Mouse (Mus musculus): ENCODE measurements around the gene Hist1h2ag. TPM values are rescaled to one million over a fixed set of nuclear protein-coding genes. Genes with fewer than 3 reads are reported as not detected.
"Not testable (repeated sequence)": the region's sequence is repeated elsewhere in the genome, so short reads cannot be mapped to it uniquely, and the experiment has no call there.

The Hist1h2ag gene
- 100 to 1,000 TPM; 373 to 414 TPM for total RNA-seq (2021)
- long read RNA-seq, experiment 1, partial matches to known transcripts: 0 of 1 reads
- long read RNA-seq, experiment 1, other reads (novel, unspliced or antisense): 0 of 1 reads
- long read RNA-seq, experiment 2, partial matches to known transcripts: 0 of 2 reads
- long read RNA-seq, experiment 2, other reads (novel, unspliced or antisense): 0 of 2 reads

DNA sequence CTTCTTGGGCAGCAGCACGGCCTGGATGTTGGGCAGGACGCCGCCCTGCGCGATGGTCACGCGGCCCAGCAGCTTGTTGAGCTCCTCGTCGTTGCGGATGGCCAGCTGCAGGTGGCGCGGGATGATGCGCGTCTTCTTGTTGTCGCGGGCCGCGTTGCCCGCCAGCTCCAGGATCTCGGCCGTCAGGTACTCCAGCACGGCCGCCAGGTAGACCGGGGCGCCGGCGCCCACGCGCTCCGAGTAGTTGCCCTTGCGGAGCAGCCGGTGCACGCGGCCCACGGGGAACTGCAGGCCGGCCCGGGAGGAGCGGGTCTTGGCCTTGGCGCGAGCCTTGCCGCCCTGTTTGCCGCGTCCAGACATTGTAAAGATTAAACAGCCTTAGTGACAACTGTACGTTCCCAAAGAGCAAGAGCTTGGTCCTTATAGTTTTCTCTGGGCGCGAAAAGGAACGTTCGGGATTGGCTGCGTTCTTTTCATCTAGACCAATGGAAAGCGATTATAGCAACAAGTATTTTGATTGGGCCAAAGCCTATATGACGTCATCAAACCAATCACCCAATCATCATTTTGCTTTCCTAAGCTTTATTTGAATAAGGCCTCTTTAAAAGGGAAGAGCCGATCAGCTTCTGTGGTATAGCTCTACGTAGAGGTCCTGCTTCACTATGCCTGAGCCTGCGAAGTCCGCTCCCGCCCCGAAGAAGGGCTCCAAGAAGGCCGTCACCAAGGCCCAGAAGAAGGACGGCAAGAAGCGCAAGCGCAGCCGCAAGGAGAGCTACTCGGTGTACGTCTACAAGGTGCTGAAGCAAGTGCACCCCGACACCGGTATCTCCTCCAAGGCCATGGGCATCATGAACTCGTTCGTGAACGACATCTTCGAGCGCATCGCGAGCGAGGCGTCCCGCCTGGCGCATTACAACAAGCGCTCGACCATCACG, at the start of gene Hist1h2ag, which contains the start of gene Hist1h2bj:
Hist1h2ag (minus strand) TSS at position 377 of the 935 bp plus-strand sequence.
Hist1h2bj (plus strand) TSS at position 647 of the 935 bp plus-strand sequence.
- peak; percentile 53 to 73 for DNase-seq (ENCODE audit: low spot score in 2 of 2)

DNA sequence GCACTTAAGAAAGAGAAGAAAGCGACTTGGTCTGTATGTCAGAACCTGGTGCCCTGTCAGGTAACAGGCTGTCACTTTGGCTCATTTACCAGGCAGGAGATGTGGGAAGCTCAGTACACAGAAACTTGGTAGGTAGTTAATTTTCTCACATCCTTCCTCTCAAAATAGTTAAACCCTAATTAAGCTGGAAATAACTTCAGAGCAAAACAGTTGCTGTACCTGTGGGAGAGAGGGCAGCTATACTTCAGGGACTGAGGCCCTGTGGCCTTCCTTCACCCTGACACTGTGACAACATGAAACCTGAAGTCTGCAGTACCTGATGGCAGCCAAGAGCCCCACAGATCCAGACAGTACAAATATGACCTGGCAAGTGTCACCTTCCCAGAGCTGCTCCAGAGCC, 41.4 kb upstream of the Hist1h2ag start, which contains the start of gene Vmn1r188:
Vmn1r188 (plus strand) TSS at position 301 of the 400 bp plus-strand sequence.
- not testable (repeated sequence) for DNase-seq (ENCODE audit: low spot score in 2 of 2)

DNA sequence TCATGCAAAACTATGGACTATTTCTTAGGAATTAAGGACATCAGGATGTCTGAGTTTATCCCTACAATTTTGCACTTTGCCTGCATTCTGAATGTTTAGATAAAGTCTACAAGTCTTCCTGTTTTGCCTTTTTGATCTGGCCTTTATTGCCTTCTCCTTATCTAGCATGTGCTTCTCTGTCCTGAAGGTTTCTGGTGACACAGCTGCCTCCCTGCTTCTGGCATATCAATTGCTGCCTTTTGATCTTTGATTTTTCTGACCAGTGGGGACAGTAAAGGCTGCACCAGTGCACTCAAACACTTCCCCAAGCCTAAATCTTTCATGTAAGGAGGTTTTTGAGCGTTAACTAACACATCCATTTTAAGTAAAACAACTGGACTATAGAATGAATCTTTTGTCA, 20.7 kb upstream of the Hist1h2ag start:
- no peak for DNase-seq (ENCODE audit: low spot score in 2 of 2)

- no peak for DNase-seq (ENCODE audit: low spot score in 2 of 2)
Measured at GRCm38 (mm10) chr13:22061422-22061821, 18.7 kb upstream of the Hist1h2ag start.

GRCm38 (mm10) chr13:22053754-22054153, 11.0 kb upstream of the Hist1h2ag start:
- no peak for DNase-seq (ENCODE audit: low spot score in 2 of 2)

DNA sequence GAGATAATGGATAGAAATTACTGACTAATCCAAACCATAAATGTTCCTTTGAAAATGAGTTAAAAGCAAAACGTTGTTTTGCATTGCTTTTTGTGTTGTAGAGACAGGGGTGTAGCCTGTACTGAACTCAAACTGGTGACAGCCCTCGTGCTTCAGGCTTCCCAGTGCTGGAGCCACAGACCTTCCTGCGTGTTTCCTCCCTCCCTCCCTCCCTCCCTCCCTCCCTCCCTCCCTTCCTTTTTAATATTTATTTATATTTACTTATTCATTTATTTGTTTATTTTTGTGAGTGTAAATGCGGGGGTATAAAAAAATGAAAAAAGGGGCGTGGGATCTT, 8.7 kb upstream of the Hist1h2ag start:
- no peak for DNase-seq (ENCODE audit: low spot score in 2 of 2)

DNA sequence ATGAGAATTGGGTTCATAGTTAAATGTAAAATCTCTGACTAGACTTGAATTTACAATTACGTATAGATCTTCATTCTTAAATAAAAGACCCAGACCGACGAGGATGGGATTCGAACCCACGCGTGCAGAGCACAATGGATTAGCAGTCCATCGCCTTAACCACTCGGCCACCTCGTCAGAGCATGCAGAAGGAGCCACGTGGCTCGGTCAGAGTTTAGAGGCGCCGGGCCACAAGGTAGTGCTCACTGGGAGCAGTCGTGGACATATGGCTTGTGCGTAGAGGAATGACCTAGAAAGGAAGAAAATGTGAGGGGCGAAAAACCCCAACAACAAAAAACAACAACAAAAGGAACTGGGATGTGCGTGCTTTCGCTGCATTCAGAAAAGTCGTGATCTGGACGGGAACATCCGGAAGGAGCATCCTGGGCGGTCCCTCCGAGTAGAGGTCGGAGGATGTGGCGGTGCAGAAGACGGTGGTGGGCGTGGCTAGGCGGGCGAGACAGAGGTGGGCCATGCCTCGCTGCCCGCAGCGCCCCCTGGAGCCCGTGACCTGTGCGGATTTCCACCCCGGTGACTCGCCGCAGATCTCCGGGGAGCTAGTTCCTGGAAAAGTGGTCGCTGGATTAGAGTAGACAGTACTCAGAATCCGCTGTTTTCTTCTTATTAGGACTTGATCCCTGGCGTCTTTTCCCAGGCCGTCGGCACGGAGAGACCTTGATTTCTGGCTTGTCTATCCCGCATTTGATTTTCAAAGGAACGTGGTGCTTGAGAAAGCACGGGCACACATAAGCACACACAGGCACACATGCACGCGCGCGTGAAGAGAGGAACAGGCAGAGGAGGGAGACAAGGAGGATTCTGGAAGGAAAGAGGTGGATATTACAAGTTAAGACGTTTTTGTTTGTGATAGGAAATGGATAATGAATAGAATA, 8.1 kb upstream of the Hist1h2ag start:
- DNase-seq (ENCODE audit: low spot score in 2 of 2): peak; percentile 74 to 81

GRCm38 (mm10) chr13:22049737-22050440, 7.1 kb upstream of the Hist1h2ag start:
- no peak for DNase-seq (ENCODE audit: low spot score in 2 of 2)

GRCm38 (mm10) chr13:22049041-22049440, 6.3 kb upstream of the Hist1h2ag start:
- no peak for DNase-seq (ENCODE audit: low spot score in 2 of 2)

DNA sequence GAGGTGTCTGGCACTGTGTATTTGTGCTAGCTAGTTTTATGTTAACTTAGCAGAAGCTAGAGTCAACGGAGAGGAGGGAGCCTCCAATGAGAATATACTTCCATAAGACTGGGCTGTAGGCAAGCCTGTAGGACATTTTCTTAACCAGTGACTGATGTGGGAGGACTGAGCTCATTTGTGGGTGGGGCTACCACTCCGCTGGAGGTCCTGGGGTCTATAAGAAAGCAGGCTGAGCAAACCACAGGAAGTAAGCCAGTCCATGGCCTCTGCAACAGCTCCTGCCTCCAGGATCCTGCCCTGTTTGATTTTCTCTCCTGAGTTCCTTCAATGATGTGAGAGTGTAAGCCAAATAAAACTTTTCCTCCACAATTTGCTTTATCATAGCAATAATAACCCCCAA, 2.6 kb upstream of the Hist1h2ag start:
- DNase-seq (ENCODE audit: low spot score in 2 of 2): no peak

- no peak for DNase-seq (ENCODE audit: low spot score in 2 of 2)
Measured at GRCm38 (mm10) chr13:22044432-22045155, 1.9 kb upstream of the Hist1h2ag start.

DNA sequence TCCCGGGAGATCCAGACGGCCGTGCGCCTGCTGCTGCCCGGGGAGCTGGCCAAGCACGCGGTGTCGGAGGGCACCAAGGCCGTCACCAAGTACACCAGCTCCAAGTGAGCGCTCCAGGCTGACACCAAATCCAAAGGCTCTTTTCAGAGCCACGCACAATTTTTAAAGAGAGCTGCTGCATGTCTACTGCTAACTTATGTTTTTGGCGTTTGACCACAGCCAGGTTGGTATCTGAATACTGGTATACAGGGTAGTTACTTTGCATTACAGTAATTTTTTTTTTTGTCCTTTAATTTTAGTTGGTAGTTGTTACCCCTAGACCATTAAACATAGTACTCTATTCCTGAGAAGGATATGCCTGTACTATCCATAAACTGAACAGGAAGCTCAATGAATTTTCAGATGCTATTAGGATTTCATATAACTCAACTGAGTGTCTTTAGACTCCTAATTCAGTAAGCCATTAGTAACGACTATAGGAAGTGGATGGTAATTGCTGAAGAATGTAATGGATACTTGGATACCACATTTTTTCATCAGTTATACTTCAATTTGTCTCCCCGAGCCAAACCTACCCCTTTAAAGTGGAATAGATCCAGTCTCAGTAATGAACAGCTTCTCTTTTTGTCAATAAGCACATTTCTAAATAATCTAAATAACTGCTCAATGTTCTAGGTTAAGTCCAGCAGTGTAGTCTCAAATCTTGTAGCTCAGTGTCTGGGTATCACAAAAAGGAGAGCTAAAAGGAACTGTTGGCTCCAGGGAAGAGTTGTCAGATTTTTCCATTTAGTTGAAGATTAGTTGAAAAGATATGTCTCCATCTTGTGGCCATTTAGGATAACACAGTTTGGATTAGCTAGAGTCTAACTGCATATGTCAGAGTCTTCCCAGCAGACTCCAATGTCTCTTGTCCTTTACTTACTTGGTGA, 1.0 kb upstream of the Hist1h2ag start:
- DNase-seq (ENCODE audit: low spot score in 2 of 2): no peak

DNA sequence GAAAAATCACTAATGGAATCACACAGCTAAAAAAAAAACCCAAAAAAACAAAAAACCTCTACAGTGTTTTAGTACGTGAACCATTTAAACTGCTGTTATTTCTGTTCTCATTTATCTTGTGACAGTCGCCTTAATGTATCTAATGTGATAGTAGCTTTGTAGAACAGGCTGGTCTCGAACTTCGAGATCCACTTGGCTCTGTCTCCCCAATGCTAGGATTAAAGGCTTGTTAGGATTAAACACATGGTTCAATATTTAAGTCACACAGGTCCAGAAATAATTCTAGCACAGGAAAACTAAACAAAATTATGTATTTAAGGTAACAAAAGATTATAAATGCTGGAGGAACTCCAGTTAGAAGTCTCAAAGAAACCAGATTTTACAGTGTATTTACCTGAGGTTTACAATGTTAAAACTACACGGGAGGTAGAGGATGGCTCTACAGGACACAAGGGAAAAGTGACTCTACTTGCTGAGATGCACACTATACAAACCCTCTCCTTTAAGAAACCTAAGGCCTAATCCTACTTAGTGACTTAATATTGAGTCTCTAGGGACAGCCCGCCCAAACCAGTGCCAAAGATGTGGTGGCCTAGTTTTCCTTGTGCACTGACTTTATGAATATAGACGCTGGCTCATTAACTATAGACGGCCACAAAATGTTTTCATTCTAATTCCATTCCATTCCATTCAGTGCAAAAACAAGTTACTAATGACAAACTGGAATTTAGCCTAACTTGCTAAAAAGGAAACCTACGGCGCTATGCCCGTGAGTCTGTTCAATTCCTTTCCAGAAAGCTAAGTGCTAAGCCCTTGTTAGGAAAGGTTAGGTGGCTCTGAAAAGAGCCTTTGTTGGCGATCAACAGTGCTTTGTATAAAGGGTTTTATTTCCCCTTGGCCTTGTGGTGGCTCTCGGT, 835 bp downstream of the Hist1h2ag start:
- DNase-seq (ENCODE audit: low spot score in 2 of 2): no peak

DNA sequence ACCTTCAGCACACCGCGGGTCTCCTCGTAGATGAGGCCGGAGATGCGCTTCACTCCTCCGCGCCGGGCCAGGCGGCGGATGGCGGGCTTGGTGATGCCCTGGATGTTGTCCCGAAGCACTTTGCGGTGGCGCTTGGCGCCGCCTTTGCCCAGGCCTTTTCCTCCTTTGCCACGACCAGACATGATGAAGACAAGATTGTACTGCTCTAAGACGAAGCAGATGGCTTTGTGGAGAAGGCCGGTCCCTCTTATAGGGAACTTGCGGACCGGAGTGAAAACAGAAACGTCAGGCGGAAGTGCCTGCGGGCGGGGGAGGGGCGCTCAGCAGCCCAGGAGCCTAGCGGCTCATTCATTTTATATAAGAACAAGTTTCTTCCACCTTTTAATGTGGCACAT, 1.6 kb downstream of the Hist1h2ag start, which contains the start of gene Hist1h4i:
Hist1h4i (minus strand) TSS at position 221 of the 395 bp plus-strand sequence.
- peak; percentile 92 to 96 for DNase-seq (ENCODE audit: low spot score in 2 of 2)

DNA sequence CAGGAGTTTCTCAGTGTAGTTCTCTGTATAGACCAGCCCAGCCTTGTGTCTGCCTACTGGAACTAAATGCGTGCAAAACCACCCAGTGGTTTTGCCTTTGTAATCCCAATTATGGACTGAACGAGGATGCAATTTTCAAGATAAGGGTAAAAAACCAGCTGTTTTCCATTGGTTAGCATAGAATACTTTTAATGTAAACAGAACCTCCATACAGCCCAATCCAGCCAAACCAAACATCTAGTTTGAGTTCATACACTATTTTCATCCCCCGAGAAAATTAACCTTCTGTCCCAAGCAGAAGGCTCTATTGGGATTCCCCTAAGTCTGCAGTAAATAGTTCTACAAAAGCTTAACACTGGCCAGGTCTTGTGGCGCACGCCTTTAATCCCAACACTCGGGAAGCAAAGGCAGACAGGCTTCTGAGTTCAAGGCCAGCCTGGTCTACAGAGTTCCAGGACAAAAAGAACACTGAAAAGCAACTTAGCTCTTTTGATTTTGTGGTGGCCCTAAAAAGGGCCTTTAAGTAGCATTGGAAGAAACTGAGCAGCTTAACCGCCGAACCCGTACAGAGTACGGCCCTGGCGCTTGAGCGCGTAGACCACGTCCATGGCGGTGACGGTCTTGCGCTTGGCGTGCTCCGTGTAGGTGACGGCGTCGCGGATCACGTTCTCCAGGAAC, 2.1 kb downstream of the Hist1h2ag start:
- DNase-seq (ENCODE audit: low spot score in 2 of 2): no peak

DNA sequence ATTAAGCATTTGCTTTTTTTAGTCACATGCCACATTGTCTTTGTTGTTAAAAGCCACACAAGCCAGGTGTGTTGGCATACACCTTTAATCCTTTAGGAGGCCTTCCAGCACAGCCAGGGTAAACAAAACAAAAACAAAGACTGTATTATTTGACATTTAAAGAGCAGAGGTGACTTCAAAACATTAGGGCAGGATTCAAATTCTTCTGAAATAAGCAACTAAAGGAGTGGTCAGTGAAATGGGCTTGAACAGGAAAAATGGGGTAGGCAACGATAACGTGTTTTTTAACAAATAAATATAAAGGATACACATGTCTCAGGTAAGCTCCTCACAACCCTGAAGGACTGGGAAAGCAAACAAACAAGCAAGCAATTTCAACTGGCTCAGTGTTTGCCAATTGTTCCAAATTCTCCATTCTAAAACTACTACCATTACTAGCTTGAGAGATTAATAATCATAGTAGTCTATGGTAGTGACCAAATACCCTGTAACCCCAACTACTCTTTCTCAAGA, 2.7 kb downstream of the Hist1h2ag start:
- DNase-seq (ENCODE audit: low spot score in 2 of 2): no peak

GRCm38 (mm10) chr13:22039364-22039763, 3.4 kb downstream of the Hist1h2ag start:
- no peak for DNase-seq (ENCODE audit: low spot score in 2 of 2)

Data from adrenal gland, postnatal 4 days (tissue).